Mouse (Mus musculus) cerebellum, adult 2 months (tissue): ENCODE results near the gene Cyp2a5. TPM values are rescaled to one million over a fixed set of nuclear protein-coding genes. Genes with fewer than 3 reads are reported as not detected.
"Not testable (repeated sequence)": the region's sequence is repeated elsewhere in the genome, so short reads cannot be mapped to it uniquely, and the experiment has no call there.

Experiments used
- DNase-seq, 2 experiments: peaks; one replicate each; pipeline ENCODE4 v3.0.0; 2021
- H3K27ac ChIP-seq: fragments of 200-500 bp; 2 replicates; pipeline ENCODE4 v1.5.1; 2012; ENCODE audit warnings: low read length, control low read depth, inconsistent platforms; ENCODE audit not compliant: insufficient read depth
- H3K27me3 ChIP-seq: fragments of 200-500 bp; 2 replicates; pipeline ENCODE4 v1.6.1; 2012; ENCODE audit warnings: inconsistent platforms, mild to moderate bottlenecking, low read length, moderate library complexity; ENCODE audit not compliant: control insufficient read depth, insufficient read depth
- H3K4me1 ChIP-seq: fragments of 200-500 bp; 2 replicates; pipeline ENCODE4 v1.6.1; 2011; ENCODE audit warnings: low read length; ENCODE audit not compliant: control insufficient read depth, insufficient read depth
- H3K4me3 ChIP-seq: fragments of 200-500 bp; replicated peaks from 2 replicates; pipeline ENCODE3; 2011; ENCODE audit warnings: mild to moderate bottlenecking, low read depth, low read length, control low read depth; ENCODE audit not compliant: insufficient read depth
- CTCF ChIP-seq: fragments of 200-500 bp; IDR thresholded peaks from 2 replicates; pipeline ENCODE4 v1.5.1; 2011; ENCODE audit warnings: low read depth, mild to moderate bottlenecking, control low read depth, low read length, moderate library complexity, borderline replicate concordance; ENCODE audit not compliant: insufficient read depth
- POLR2A ChIP-seq: fragments of 200-500 bp; IDR thresholded peaks from 2 replicates; pipeline ENCODE4 v1.6.1; 2011; ENCODE audit warnings: low read length, control low read depth, borderline replicate concordance; ENCODE audit not compliant: insufficient read depth
- WGBS: fragments of 180-500 bp; shearing (Covaris S2); methylation state at CpG from one replicate; pipeline ENCODE4 v1.1.7; 2018; 5-methylcytosine and 5-hydroxymethylcytosine counted together
- polyA plus RNA-seq: library from polyadenylated mRNA; depleted of rRNA; stranded (reverse); fragments of >200 nt; gene quantifications from 2 replicates; pipeline ENCODE4 v1.2.3, GENCODE M21; 2012; rRNA removed

Cyp2a5 gene
- not detected in 2 replicates for polyA plus RNA-seq

- not testable (repeated sequence) for H3K4me1 ChIP-seq, H3K27ac ChIP-seq, DNase-seq, H3K4me3 ChIP-seq, H3K27me3 ChIP-seq
- WGBS = 67% methylated on average over 3 of the region's 3 CpGs
Measured at GRCm38 (mm10) chr7:26835059-26835458, at the start of gene Cyp2a5. Gene Cyp2a5 (plus strand): TSS chr7:26835305.

- H3K4me3 ChIP-seq, H3K27ac ChIP-seq, H3K27me3 ChIP-seq, H3K4me1 ChIP-seq, DNase-seq: not testable (repeated sequence)
- WGBS = 53% methylated on average over 1 of the region's 1 CpGs
Measured at GRCm38 (mm10) chr7:26786013-26786412, 49.1 kb upstream of the Cyp2a5 start.

- no peak for DNase-seq
- Histone ChIP-seq H3K27me3 (no peaks in the 10 kb centered on the region), H3K27ac (no peak overlapping the region), H3K4me3 (no peak overlapping the region), H3K4me1 (no peaks in the 10 kb centered on the region)
- TF ChIP-seq POLR2A (no peak), CTCF (no peak)
- WGBS = 70% methylated on average over 6 of the region's 6 CpGs
Measured at GRCm38 (mm10) chr7:26789984-26790383, 45.1 kb upstream of the Cyp2a5 start.

GRCm38 (mm10) chr7:26800104-26800503 lies 35.0 kb upstream of the Cyp2a5 start:
- TF ChIP-seq POLR2A (no peak), CTCF (no peak)
- Histone ChIP-seq H3K4me1 (no peaks in the 10 kb centered on the region), H3K27ac (no peak overlapping the region), H3K4me3 (no peak overlapping the region), H3K27me3 (no peaks in the 10 kb centered on the region)
- DNase-seq = no peak

DNA sequence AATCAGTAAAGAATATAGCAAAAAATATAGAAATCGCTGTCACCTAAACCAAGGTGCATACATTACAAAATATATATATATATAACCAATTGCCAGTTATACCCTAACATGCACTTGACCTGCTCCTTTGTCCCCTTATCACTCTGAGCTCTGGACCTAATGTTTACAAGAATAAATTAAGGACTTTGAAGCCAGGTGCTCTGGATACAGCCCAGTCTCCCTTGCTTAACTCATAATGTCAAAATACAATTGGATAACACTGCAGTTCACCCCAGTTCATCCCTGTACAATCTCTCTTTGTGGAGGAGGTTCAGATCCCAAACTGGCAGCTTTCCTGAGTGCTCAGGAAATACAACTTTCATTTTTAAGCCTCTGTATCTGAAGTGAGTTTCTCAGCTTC lies 34.1 kb upstream of the Cyp2a5 start:
- WGBS = 81% methylated on average over 1 of the region's 1 CpGs
- no peak for TF ChIP-seq POLR2A
- TF ChIP-seq CTCF = no peak
- DNase-seq = no peak
- no peaks in the 10 kb centered on the region for H3K27me3 ChIP-seq
- no peak overlapping the region for H3K27ac ChIP-seq
- no peak overlapping the region for H3K4me3 ChIP-seq
- no peaks in the 10 kb centered on the region for H3K4me1 ChIP-seq

DNA sequence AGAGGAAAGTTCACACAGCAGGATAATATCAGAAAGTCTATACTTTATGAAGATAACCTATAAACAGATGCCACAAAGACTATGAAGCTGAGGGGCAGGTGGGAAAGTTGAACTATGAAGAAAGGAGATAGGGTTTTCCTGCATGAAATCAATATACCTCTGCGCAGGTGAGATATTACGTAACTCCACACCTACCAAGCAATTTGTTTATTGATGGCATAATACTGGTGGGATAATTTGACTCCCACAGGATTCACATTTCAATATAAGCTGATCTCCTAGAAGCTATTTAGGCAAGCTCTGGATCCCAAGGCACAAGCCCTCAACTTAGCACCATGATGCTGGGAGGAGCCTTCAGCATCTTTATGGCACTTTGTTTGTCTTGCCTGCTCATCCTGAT lies 26.5 kb upstream of the Cyp2a5 start, which contains the start of gene Cyp2g1:
TSS of gene Cyp2g1 (plus strand) at position 301 of the 400 bp plus-strand sequence.
- H3K27me3 ChIP-seq = no peaks in the 10 kb centered on the region
- no peak for DNase-seq
- WGBS = 85% methylated on average over 2 of the region's 2 CpGs
- H3K4me1 ChIP-seq = no peaks in the 10 kb centered on the region
- no peak within 1 kb of the TSS for H3K4me3 ChIP-seq
- no peak for TF ChIP-seq POLR2A
- TF ChIP-seq CTCF = no peak
- no peak within 1 kb of the TSS for H3K27ac ChIP-seq

DNA sequence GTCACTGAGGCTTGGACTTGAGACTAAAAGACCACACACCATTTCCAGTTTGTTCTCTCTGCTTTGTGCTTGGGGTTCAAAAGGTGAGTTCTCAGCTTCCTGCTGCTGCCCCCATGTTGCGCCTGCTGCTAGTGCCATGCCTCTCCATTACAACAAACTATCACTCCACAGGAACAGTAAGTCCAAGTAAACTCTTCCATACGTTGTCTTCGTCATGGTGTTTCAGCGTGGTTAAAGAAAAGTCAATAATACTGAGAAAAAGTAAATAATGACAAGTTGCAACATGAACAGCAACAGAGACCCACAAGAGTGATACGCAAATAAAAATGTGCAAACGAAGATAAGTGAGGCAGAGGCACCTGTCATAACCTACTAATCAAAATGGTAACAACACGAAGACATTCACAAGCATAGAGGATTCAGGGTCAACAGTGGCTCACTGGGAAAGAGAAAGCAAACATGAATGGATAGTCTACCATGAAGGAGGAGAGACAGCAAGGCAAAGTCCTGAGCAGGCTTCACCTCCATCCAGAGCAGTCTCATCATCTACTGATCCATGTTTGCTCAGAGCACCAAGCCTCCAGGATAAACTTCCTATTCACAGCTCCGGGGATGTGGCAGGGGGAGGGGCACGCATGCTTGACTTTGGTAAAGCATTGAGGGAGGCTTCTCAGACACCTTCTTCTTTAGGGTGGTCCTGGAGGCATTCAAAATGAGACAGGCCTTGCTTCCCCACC lies 3.4 kb upstream of the Cyp2a5 start:
- not testable (repeated sequence) for DNase-seq, H3K27me3 ChIP-seq, H3K4me3 ChIP-seq, H3K4me1 ChIP-seq, H3K27ac ChIP-seq
- 76% methylated on average over 9 of the region's 9 CpGs for WGBS

- H3K4me3 ChIP-seq, H3K27ac ChIP-seq: not testable (repeated sequence)
- 82% methylated on average over 7 of the region's 7 CpGs for WGBS
Measured at GRCm38 (mm10) chr7:26832668-26833067, 2.4 kb upstream of the Cyp2a5 start.

GRCm38 (mm10) chr7:26843400-26843799 lies 8.3 kb downstream of the Cyp2a5 start:
- not testable (repeated sequence) for DNase-seq, H3K27me3 ChIP-seq
- WGBS = 89% methylated on average over 2 of the region's 2 CpGs

More at GRCm38 (mm10) chr7:26832668-26833067, 2.4 kb upstream of the Cyp2a5 start:
- H3K27me3 ChIP-seq, H3K4me1 ChIP-seq, DNase-seq: not testable (repeated sequence)

DNA sequence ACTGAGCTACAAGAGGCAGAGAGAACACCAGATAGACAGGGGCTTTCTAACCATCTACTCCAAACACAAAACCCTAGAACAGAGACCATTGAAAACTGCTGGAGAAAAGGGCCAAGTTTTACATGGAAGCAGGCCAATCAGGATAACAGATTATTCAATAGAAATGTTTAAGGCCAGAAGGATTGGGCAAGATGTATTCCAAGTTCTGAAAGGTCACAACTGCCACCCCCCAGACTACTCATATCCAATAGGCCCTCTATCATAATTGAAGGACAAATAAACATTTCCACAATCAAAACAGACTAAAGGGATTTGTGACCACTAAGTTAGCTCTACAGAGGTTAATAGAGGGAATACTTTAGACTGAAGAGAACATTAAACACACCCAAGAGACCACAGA lies 15.0 kb downstream of the Cyp2a5 start:
- not testable (repeated sequence) for H3K27ac ChIP-seq, H3K27me3 ChIP-seq, H3K4me1 ChIP-seq, DNase-seq, H3K4me3 ChIP-seq

More at GRCm38 (mm10) chr7:26843400-26843799, 8.3 kb downstream of the Cyp2a5 start:
- H3K4me3 ChIP-seq, H3K27ac ChIP-seq, H3K4me1 ChIP-seq: not testable (repeated sequence)

GRCm38 (mm10) chr7:26878581-26878980 lies 43.5 kb downstream of the Cyp2a5 start:
- not testable (repeated sequence) for H3K4me3 ChIP-seq

DNA sequence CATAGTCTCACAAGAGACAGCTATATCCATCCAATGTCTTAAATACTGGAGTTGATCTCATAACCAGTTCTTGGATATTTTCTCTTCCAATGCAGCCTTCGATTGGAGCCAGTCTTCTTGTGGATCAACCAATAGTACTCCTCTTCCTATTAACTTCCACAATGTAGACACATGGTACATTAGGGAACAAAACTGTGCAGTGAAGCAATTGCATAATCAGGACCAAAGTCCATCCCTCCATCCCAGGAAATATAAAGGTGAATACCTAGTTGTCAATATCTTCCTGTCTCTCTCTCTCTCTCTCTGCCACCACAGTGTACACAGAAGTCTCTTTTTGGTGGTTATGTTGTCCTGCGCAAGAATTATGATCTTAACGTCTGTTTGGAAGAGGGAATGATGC lies 45.5 kb downstream of the Cyp2a5 start:
- H3K4me1 ChIP-seq, H3K27ac ChIP-seq, DNase-seq, H3K27me3 ChIP-seq, H3K4me3 ChIP-seq: not testable (repeated sequence)
- 79% methylated on average over 3 of the region's 3 CpGs for WGBS

More at GRCm38 (mm10) chr7:26878581-26878980, 43.5 kb downstream of the Cyp2a5 start:
- H3K27me3 ChIP-seq, H3K27ac ChIP-seq, H3K4me1 ChIP-seq, DNase-seq: not testable (repeated sequence)
